Mouse (Mus musculus): ENCODE results near the gene Dffa. TPM values are rescaled to one million over a fixed set of nuclear protein-coding genes. Genes with fewer than 3 reads are reported as not detected.

Dffa gene
- total and polyA plus RNA-seq, 3 experiments = 23.4 to 44.8 (median 26.8) TPM

DNA sequence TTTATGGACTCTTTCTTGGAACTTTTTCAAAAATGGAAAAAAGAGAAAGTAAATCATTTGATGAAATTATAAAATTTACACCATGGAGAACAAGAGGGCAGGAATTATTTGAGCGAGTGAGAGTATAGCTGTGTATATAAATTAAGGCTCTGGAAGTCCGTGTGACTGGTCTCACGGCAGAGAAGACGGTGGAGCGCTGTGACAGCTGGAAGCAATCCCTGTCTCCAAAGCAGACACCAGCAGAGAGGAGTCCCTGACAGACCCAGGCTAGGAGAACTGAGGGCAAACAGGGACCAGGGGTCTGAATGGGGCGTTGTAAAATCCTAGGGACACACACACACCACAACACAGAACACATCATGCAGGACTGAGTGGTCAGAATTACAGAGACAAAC lies 22.2 kb downstream of the Dffa start:
- no peak overlapping the region for H3K9ac ChIP-seq (ENCODE audit: insufficient read depth, low read depth)

DNA sequence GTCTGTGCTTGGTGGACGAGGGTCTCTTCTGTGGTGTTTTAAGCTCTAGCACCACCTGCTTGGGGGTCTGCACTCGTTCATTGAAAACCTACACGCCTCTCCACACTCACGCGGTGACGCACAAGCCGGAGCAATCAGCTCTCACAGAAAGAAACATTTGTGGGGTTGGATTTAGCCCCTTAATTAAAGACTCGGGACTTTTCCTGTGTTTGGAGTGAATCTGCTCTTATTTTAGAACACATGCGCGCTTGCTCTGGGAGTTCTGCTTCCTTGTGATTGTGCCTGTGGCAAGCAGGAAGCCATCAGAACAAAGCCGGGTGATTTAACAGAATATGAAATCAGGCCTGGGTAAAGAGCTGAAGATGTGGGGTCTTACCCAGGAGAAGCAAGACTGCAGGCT lies 22.7 kb downstream of the Dffa start, which contains the start of gene Cort:
TSS of gene Cort (minus strand) at position 101 of the 400 bp plus-strand sequence.
- no peak for DNase-seq (ENCODE audit: extremely low read depth)
- dilution Hi-C loops (cut with MboI; ENCODE audit: extremely low pct_ligation_motif_present, extremely low pct_unique_long_range_greater_than_20kb, low sequenced_read_pairs) = no loop called here
- Histone ChIP-seq H3K4me3 (replicated peaks in 1 of 3; ENCODE audit: low read depth in 2 of 3, low read length in 2 of 3, poor library complexity in 1 of 3) (no peak within 1 kb of the TSS), H3K9ac (ENCODE audit: insufficient read depth, low read depth) (no peak within 1 kb of the TSS), H3K27ac (ENCODE audit: insufficient read depth, low read depth) (no peak within 1 kb of the TSS), H3K4me1 (ENCODE audit: control insufficient read depth in 1 of 2, insufficient read depth in 2 of 2) (peaks cover 0 to 31% of the 10 kb centered on the region in 2 experiments; a peak in 2 of 4 replicates), H3K27me3 (replicated peaks) (no peaks in the 10 kb centered on the region), H3K36me3 (replicated peaks in 1 of 2; ENCODE audit: control insufficient read depth in 1 of 2, insufficient read depth in 1 of 2, low read length in 1 of 2) (peaks cover 20 to 82% of the 10 kb centered on the region in 2 experiments), H3K4me2 (ENCODE audit: insufficient read depth, low read depth, poor library complexity, severe bottlenecking) (no peak within 1 kb of the TSS), H3K9me3 (replicated peaks; ENCODE audit: low read length) (no peaks in the 10 kb centered on the region), H3K79me2 (replicated peaks; ENCODE audit: control insufficient read depth, extremely low read depth, insufficient read depth, poor library complexity, severe bottlenecking) (no peaks in the 10 kb centered on the region)
- no peak for TF ChIP-seq USF2 (conservative IDR thresholded peaks at IDR 0.05; ENCODE audit: low read depth, low read length)
- TF ChIP-seq NRF1 (IDR thresholded peaks at IDR 0.05; ENCODE audit: low read depth, low read length) = no peak
- TF ChIP-seq ETS1 (conservative IDR thresholded peaks at IDR 0.05; ENCODE audit: low read depth, low read length) = no peak
- no peak for TF ChIP-seq KAT2A (IDR thresholded peaks at IDR 0.05; ENCODE audit: insufficient replicate concordance, low read length)
- in situ Hi-C loops (cut with MboI; ENCODE audit: low pct_ligation_motif_present, low pct_unique_long_range_greater_than_20kb, low sequenced_read_pairs) = no loop called here

More for the DNA sequence above, 22.2 kb downstream of the Dffa start:
- peaks cover 22 to 85% of the 10 kb centered on the region in 2 experiments for H3K36me3 ChIP-seq (replicated peaks in 1 of 2; ENCODE audit: control insufficient read depth in 1 of 2, insufficient read depth in 1 of 2, low read length in 1 of 2)
- dilution Hi-C loops (cut with MboI; ENCODE audit: extremely low pct_ligation_motif_present, extremely low pct_unique_long_range_greater_than_20kb, low sequenced_read_pairs) (no loop called here), in situ Hi-C loops (cut with MboI; ENCODE audit: low pct_ligation_motif_present, low pct_unique_long_range_greater_than_20kb, low sequenced_read_pairs) (no loop called here)
- H3K4me3 ChIP-seq (replicated peaks in 1 of 3; ENCODE audit: low read depth in 2 of 3, low read length in 2 of 3, poor library complexity in 1 of 3) = no peak overlapping the region
- DNase-seq (ENCODE audit: extremely low read depth) = no peak
- TF ChIP-seq JUN (IDR thresholded peaks at IDR 0.05; ENCODE audit: insufficient read depth, low read depth, low read length) (no peak), ZMIZ1 (IDR thresholded peaks at IDR 0.05; ENCODE audit: low read depth, low read length) (no peak), ZKSCAN1 (IDR thresholded peaks at IDR 0.05; ENCODE audit: borderline replicate concordance, low read depth, low read length) (no peak), IRF4 (IDR thresholded peaks at IDR 0.05; ENCODE audit: low read depth, low read length) (no peak), USF1 (IDR thresholded peaks at IDR 0.05; ENCODE audit: low read depth, low read length) (no peak), MXI1 (IDR thresholded peaks at IDR 0.05; ENCODE audit: low read depth, low read length) (no peak), SIN3A (IDR thresholded peaks at IDR 0.05; ENCODE audit: low read length) (no peak), NELFE (IDR thresholded peaks at IDR 0.05; ENCODE audit: low read depth, low read length) (no peak), RAD21 (IDR thresholded peaks at IDR 0.05; ENCODE audit: low read depth, low read length) (no peak), CHD2 (IDR thresholded peaks at IDR 0.05; ENCODE audit: low read length) (no peak), EP300 (IDR thresholded peaks at IDR 0.05; ENCODE audit: low read length) (no peak)
- H3K4me1 ChIP-seq (ENCODE audit: control insufficient read depth in 1 of 2, insufficient read depth in 2 of 2) = peaks cover 0 to 25% of the 10 kb centered on the region in 2 experiments; a peak in 2 of 4 replicates
- H3K79me2 ChIP-seq (replicated peaks; ENCODE audit: control insufficient read depth, extremely low read depth, insufficient read depth, poor library complexity, severe bottlenecking) = no peaks in the 10 kb centered on the region
- H3K27me3 ChIP-seq (replicated peaks) = no peaks in the 10 kb centered on the region
- no peak overlapping the region for H3K4me2 ChIP-seq (ENCODE audit: insufficient read depth, low read depth, poor library complexity, severe bottlenecking)
- no peak overlapping the region for H3K27ac ChIP-seq (ENCODE audit: insufficient read depth, low read depth)
- H3K9me3 ChIP-seq (replicated peaks; ENCODE audit: low read length) = no peaks in the 10 kb centered on the region

Data from CH12.LX (cell line).